15 mouse cellular contexts compared by ENCODE assay signal in genomic region chr11:72695025-72695424, GRCm38 (mm10).
"Had no signal": no experiment of that assay in that cellular context is flagged by ENCODE, and none has a peak within 500 bp of the region (broad histone marks: within the 10 kb centered on the region; RNA-seq: fewer than 3 reads in every experiment).

No protein-coding gene starts in this region.

- H3K9ac ChIP-seq: limb, embryonic 12.5 days; lung, embryonic 15.5 days; midbrain, embryonic 13.5 days; neural tube, embryonic 15.5 days had no signal

- ATAC-seq: intestine, embryonic 16.5 days; midbrain, embryonic 13.5 days had no signal

- H3K27me3 ChIP-seq: limb, embryonic 12.5 days; lung, embryonic 15.5 days; megakaryocyte, embryonic 14.5 days; midbrain, embryonic 13.5 days; neural tube, embryonic 15.5 days had no signal

- H3K36me3 ChIP-seq: neural tube, embryonic 15.5 days had no signal

- H3K27ac ChIP-seq: kidney, postnatal 0 days; limb, embryonic 12.5 days; lung, embryonic 15.5 days; midbrain, embryonic 13.5 days; neural tube, embryonic 15.5 days had no signal

- DNase-seq: kidney, adult 2 months; kidney, postnatal 36 days; layer of hippocampus, adult 9-11 months; layer of hippocampus, postnatal 36 days; lung, postnatal 14 days; thymus, adult 2 months; thymus, postnatal 25 days had no signal

- H3K9me3 ChIP-seq: megakaryocyte, embryonic 14.5 days; midbrain, embryonic 13.5 days; neural tube, embryonic 15.5 days had no signal

- H3K4me2 ChIP-seq: limb, embryonic 12.5 days; lung, embryonic 15.5 days; midbrain, embryonic 13.5 days; neural tube, embryonic 15.5 days had no signal

- H3K4me3 ChIP-seq: limb, embryonic 12.5 days; lung, embryonic 15.5 days; megakaryocyte, embryonic 14.5 days; midbrain, embryonic 13.5 days; myocyte; neural tube, embryonic 15.5 days had no signal
